Comparison of ENCODE assay signal across 21 mouse cellular contexts in the genomic region with DNA sequence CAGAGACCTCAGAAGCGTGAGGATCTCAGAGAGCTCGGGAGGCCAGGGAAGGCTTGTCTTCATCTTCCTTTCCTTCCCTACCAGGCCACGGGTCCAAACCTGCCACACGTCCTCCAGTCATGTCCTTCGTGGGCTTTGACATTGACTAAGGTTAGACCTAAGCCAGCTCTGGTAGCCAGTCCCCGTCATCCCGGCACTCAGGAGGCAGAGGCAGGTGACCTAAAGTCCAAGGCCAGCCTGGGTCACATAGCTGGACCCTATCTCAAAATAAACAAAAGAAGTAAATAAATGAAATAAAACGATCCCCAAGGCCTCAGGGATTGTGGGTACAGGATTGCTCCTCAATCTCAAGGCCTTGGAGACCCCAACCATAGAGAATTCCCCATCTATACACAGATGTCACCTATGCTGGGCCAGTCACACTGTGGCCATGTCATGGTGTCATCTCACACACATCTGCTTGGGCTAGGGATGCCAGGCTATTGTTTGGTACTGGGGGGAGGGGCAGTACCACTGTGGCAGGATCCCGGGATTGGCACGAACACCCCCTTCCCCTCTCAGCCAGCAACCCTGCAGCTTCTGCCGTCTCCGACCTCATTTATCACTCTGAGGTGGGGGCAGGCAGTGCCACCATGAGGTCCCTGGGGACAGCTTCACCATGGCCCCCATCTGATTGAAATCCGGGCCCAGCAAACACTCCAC. TPM values are rescaled to one million over a fixed set of nuclear protein-coding genes. Genes with fewer than 3 reads are reported as not detected.
DNase-seq lines count a peak whose midpoint lies in the region; ATAC-seq and TF ChIP-seq lines count a peak whose summit lies in the region.
"Had no signal": no experiment of that assay in that cellular context is flagged by ENCODE, and none has a peak within 500 bp of the region (broad histone marks: within the 10 kb centered on the region; RNA-seq: fewer than 3 reads in every experiment).

No protein-coding gene starts in this region.

- no peak for TF ChIP-seq POLR2A in liver, adult 2 months (IDR thresholded peaks at IDR 0.05; ENCODE audit: extremely low read depth, insufficient read depth, low read length)

- H3K4me1 ChIP-seq in hindbrain, embryonic 10.5 days (replicated peaks): peaks cover 55% of the 10 kb centered on the region
- peaks cover 2% of the 10 kb centered on the region; the same call in 1 of the 2 replicates for H3K4me1 ChIP-seq in hindbrain, embryonic 11.5 days (replicated peaks; ENCODE audit: control insufficient read depth, insufficient read depth, low read length)
- peaks cover 22% of the 10 kb centered on the region for H3K4me1 ChIP-seq in liver, adult 2 months (ENCODE audit: control insufficient read depth, insufficient read depth, low read length)
- peaks cover 11% of the 10 kb centered on the region for H3K4me1 ChIP-seq in liver, embryonic 11.5 days (replicated peaks; ENCODE audit: control insufficient read depth, insufficient read depth, low read length)
- peaks cover 31% of the 10 kb centered on the region for H3K4me1 ChIP-seq in neural tube, embryonic 13.5 days (replicated peaks)
- peaks cover 19% of the 10 kb centered on the region for H3K4me1 ChIP-seq in forebrain, embryonic 13.5 days

- peak overlapping the region; percentile 25; the same call in 1 of the 2 replicates for H3K27ac ChIP-seq in hindbrain, embryonic 10.5 days
- H3K27ac ChIP-seq in hindbrain, embryonic 11.5 days (ENCODE audit: low read depth, low read length): no peak overlapping the region
- peak overlapping the region; percentile 67 for H3K27ac ChIP-seq in liver, adult 2 months (replicated peaks; ENCODE audit: insufficient read depth, low read depth, low read length)
- no peak overlapping the region for H3K27ac ChIP-seq in liver, embryonic 11.5 days (ENCODE audit: low read depth, low read length)
- peak overlapping the region; percentile 57 for H3K27ac ChIP-seq in neural tube, embryonic 13.5 days (replicated peaks)
- H3K27ac ChIP-seq in forebrain, embryonic 13.5 days: no peak overlapping the region
- H3K27ac ChIP-seq: embryonic facial prominence, embryonic 12.5 days; gastrocnemius, adult 2 months; heart, embryonic 15.5 days; limb, embryonic 15.5 days had no signal

- no peak for DNase-seq in hindbrain, embryonic 10.5 days (ENCODE audit: low spot score)
- no peak for DNase-seq in hindbrain, embryonic 11.5 days (ENCODE audit: low spot score)
- peak; percentile 83 for DNase-seq in liver, adult 2 months (ENCODE audit: extremely low read depth, low read depth, low spot score)
- no peak for DNase-seq in liver, embryonic 11.5 days (ENCODE audit: low spot score)
- no peak for DNase-seq in neural tube, embryonic 10.5 days (ENCODE audit: extremely low spot score, low spot score)
- no peak for DNase-seq in urinary bladder, postnatal 25 days (ENCODE audit: low spot score)
- DNase-seq: adrenal gland, adult 2 months; cerebellum, adult 11 months; cerebellum, postnatal 36 days; gastrocnemius, adult 2 months; heart, adult 11 months; kidney, adult 8-10 months; kidney, postnatal 4 days; spleen, adult 18-20 months; thymus, adult 18-20 months had no signal

- no peaks in the 10 kb centered on the region for H3K36me3 ChIP-seq in hindbrain, embryonic 10.5 days
- H3K36me3 ChIP-seq in hindbrain, embryonic 11.5 days (ENCODE audit: control insufficient read depth, insufficient read depth, low read length): no peaks in the 10 kb centered on the region
- H3K36me3 ChIP-seq in liver, adult 2 months (ENCODE audit: control insufficient read depth, insufficient read depth, low read length): no peaks in the 10 kb centered on the region
- no peaks in the 10 kb centered on the region for H3K36me3 ChIP-seq in liver, embryonic 11.5 days (ENCODE audit: control insufficient read depth, insufficient read depth, low read length)
- H3K36me3 ChIP-seq in neural tube, embryonic 13.5 days: no peaks in the 10 kb centered on the region
- no peaks in the 10 kb centered on the region for H3K36me3 ChIP-seq in forebrain, embryonic 13.5 days (ENCODE audit: poor library complexity, severe bottlenecking)
- H3K36me3 ChIP-seq: embryonic facial prominence, embryonic 12.5 days; heart, embryonic 15.5 days; limb, embryonic 15.5 days had no signal

- H3K9ac ChIP-seq in hindbrain, embryonic 11.5 days (ENCODE audit: low read depth, low read length): no peak overlapping the region
- H3K9ac ChIP-seq in liver, adult 2 months (ENCODE audit: low read depth, low read length): 0 out of 2 replicates have a peak overlapping the region, but pooled peaks have one; percentile 3
- no peak overlapping the region for H3K9ac ChIP-seq in liver, embryonic 11.5 days (ENCODE audit: low read depth, low read length)
- H3K9ac ChIP-seq in neural tube, embryonic 13.5 days: 0 out of 2 replicates have a peak overlapping the region, but pooled peaks have one; percentile 4
- no peak overlapping the region for H3K9ac ChIP-seq in forebrain, embryonic 13.5 days
- H3K9ac ChIP-seq: embryonic facial prominence, embryonic 12.5 days; heart, embryonic 15.5 days; limb, embryonic 15.5 days had no signal

- H3K4me3 ChIP-seq in hindbrain, embryonic 10.5 days: no peak overlapping the region
- H3K4me3 ChIP-seq in hindbrain, embryonic 11.5 days (ENCODE audit: low read depth, low read length): no peak overlapping the region
- no peak overlapping the region for H3K4me3 ChIP-seq in liver, adult 2 months (ENCODE audit: insufficient read depth, low read depth, low read length)
- no peak overlapping the region for H3K4me3 ChIP-seq in liver, embryonic 11.5 days (ENCODE audit: low read depth, low read length)
- no peak overlapping the region for H3K4me3 ChIP-seq in neural tube, embryonic 13.5 days
- no peak overlapping the region for H3K4me3 ChIP-seq in forebrain, embryonic 13.5 days
- H3K4me3 ChIP-seq: embryonic facial prominence, embryonic 12.5 days; gastrocnemius, adult 2 months; heart, embryonic 15.5 days; limb, embryonic 15.5 days had no signal

- H3K4me2 ChIP-seq in hindbrain, embryonic 11.5 days (replicated peaks; ENCODE audit: low read depth, low read length): no peak overlapping the region
- no peak overlapping the region for H3K4me2 ChIP-seq in liver, embryonic 11.5 days
- no peak overlapping the region for H3K4me2 ChIP-seq in neural tube, embryonic 13.5 days
- no peak overlapping the region for H3K4me2 ChIP-seq in forebrain, embryonic 13.5 days
- H3K4me2 ChIP-seq: embryonic facial prominence, embryonic 12.5 days; heart, embryonic 15.5 days; limb, embryonic 15.5 days had no signal

- H3K9me3 ChIP-seq in hindbrain, embryonic 10.5 days: peaks cover 11% of the 10 kb centered on the region
- H3K9me3 ChIP-seq in hindbrain, embryonic 11.5 days (ENCODE audit: control insufficient read depth, low read length): no peaks in the 10 kb centered on the region
- H3K9me3 ChIP-seq in liver, embryonic 11.5 days (ENCODE audit: control insufficient read depth, low read length): no peaks in the 10 kb centered on the region
- H3K9me3 ChIP-seq in neural tube, embryonic 13.5 days: 0 out of 2 replicates have a peak, but pooled peaks cover 6% of the 10 kb centered on the region
- peaks cover 3% of the 10 kb centered on the region for H3K9me3 ChIP-seq in forebrain, embryonic 13.5 days (replicated peaks)
- H3K9me3 ChIP-seq: limb, embryonic 15.5 days had no signal

- no peak for TF ChIP-seq CTCF in liver, adult 2 months (IDR thresholded peaks at IDR 0.05; ENCODE audit: low read depth, low read length)

- ATAC-seq in hindbrain, embryonic 11.5 days (ENCODE audit: low FRiP score): no peak
- no peak for ATAC-seq in liver, embryonic 11.5 days (replicated peaks; ENCODE audit: low FRiP score)
- ATAC-seq in neural tube, embryonic 13.5 days (ENCODE audit: low read depth): peak; percentile 55; the same call in 1 of the 2 replicates
- no peak for ATAC-seq in forebrain, embryonic 13.5 days
- ATAC-seq: lung, postnatal 0 days had no signal

- WGBS in hindbrain, embryonic 10.5 days: 78% methylated on average over 13 of the region's 13 CpGs
- 76% methylated on average over 13 of the region's 13 CpGs for WGBS in hindbrain, embryonic 11.5 days
- WGBS in liver, adult 2 months: 17% methylated on average over 13 of the region's 13 CpGs
- 56% methylated on average over 13 of the region's 13 CpGs for WGBS in liver, embryonic 11.5 days
- WGBS in neural tube, embryonic 13.5 days: 57% methylated on average over 13 of the region's 13 CpGs
- 76% methylated on average over 13 of the region's 13 CpGs for WGBS in forebrain, embryonic 13.5 days

- no peaks in the 10 kb centered on the region for H3K79me2 ChIP-seq in liver, adult 2 months (ENCODE audit: control insufficient read depth, insufficient read depth, low read length)

- H3K27me3 ChIP-seq in hindbrain, embryonic 10.5 days (ENCODE audit: insufficient read depth, poor library complexity, severe bottlenecking): no peaks in the 10 kb centered on the region
- H3K27me3 ChIP-seq in hindbrain, embryonic 11.5 days (ENCODE audit: control insufficient read depth, insufficient read depth, low read length): no peaks in the 10 kb centered on the region
- H3K27me3 ChIP-seq in liver, adult 2 months (ENCODE audit: control insufficient read depth, insufficient read depth, low read length): no peaks in the 10 kb centered on the region
- no peaks in the 10 kb centered on the region for H3K27me3 ChIP-seq in liver, embryonic 11.5 days (replicated peaks; ENCODE audit: control insufficient read depth, insufficient read depth, low read length)
- no peaks in the 10 kb centered on the region; the same call in 1 of the 2 replicates for H3K27me3 ChIP-seq in neural tube, embryonic 13.5 days
- H3K27me3 ChIP-seq in forebrain, embryonic 13.5 days: no peaks in the 10 kb centered on the region
- H3K27me3 ChIP-seq: embryonic facial prominence, embryonic 12.5 days; heart, embryonic 15.5 days; limb, embryonic 15.5 days had no signal

RNA-seq across cellular contexts. Expression of gene Fam222a, which starts 15.2 kb away (rescaled TPM):
- polyA plus RNA-seq in hindbrain, embryonic 10.5 days (2016; fragmentation: Nextera tagmentation; extraction: Ambion mirVana): 3.9 and 6.5 TPM in 2 replicates
- 4.8 and 6.5 TPM in 2 replicates for polyA plus RNA-seq in hindbrain, embryonic 11.5 days (2014; fragmentation: Nextera tagmentation; extraction: Ambion mirVana)
- total RNA-seq in liver, adult 2 months (2014; rRNA removed): 0.09 and 0.60 TPM in 2 replicates
- 1.2 and 1.4 TPM in 2 replicates for polyA plus RNA-seq in liver, adult 2 months (2012; rRNA removed)
- 2.2 and 2.3 TPM in 2 replicates for polyA plus RNA-seq in liver, embryonic 11.5 days (2014; fragmentation: Nextera tagmentation; extraction: Ambion mirVana)
- 6.1 and 6.8 TPM in 2 replicates for polyA plus RNA-seq in neural tube, embryonic 13.5 days (2015; fragmentation: Nextera tagmentation; extraction: Ambion mirVana)
- 4.8 and 4.9 TPM in 2 replicates for polyA plus RNA-seq in forebrain, embryonic 13.5 days (2015; fragmentation: Nextera tagmentation; extraction: Ambion mirVana)

Comparison
In these comparisons a context has a peak if more than half of its experiments do, and no peak if none do; other contexts are left out.
1. H3K27ac ChIP-seq: peak in hindbrain, embryonic 10.5 days (single experiment), liver, adult 2 months (single experiment) and neural tube, embryonic 13.5 days (single experiment); none in hindbrain, embryonic 11.5 days (single experiment), liver, embryonic 11.5 days (single experiment) and forebrain, embryonic 13.5 days (single experiment).
2. H3K9ac ChIP-seq: peak in liver, adult 2 months (single experiment) and neural tube, embryonic 13.5 days (single experiment); none in hindbrain, embryonic 11.5 days (single experiment), liver, embryonic 11.5 days (single experiment) and forebrain, embryonic 13.5 days (single experiment).